Mouse (Mus musculus) heart, embryonic 10.5 days (tissue): ENCODE measurements around the gene Gm42906. TPM values are rescaled to one million over a fixed set of nuclear protein-coding genes. Genes with fewer than 3 reads are reported as not detected.

ENCODE experiments used
- DNase-seq: peaks from one replicate; pipeline ENCODE4 v3.0.0-alpha.2; 2017; ENCODE audit warnings: low spot score
- H3K27ac ChIP-seq: fragments of 300-500 bp; sonication (generic); 2 replicates; pipeline ENCODE4 v1.5.1; 2016; ENCODE audit warnings: mild to moderate bottlenecking
- H3K27me3 ChIP-seq: fragments of 300-500 bp; sonication (generic); 2 replicates; pipeline ENCODE4 v1.6.1; 2016; ENCODE audit warnings: mild to moderate bottlenecking; ENCODE audit not compliant: poor library complexity, insufficient read depth, severe bottlenecking
- H3K36me3 ChIP-seq: fragments of 300-500 bp; sonication (generic); 2 replicates; pipeline ENCODE4 v1.6.1; 2016; ENCODE audit warnings: mild to moderate bottlenecking, moderate library complexity
- H3K4me1 ChIP-seq: fragments of 300-500 bp; sonication (generic); 2 replicates; pipeline ENCODE4 v1.6.1; 2016; ENCODE audit warnings: mild to moderate bottlenecking
- H3K4me3 ChIP-seq: fragments of 300-500 bp; sonication (generic); 2 replicates; pipeline ENCODE4 v1.5.1; 2016; ENCODE audit warnings: mild to moderate bottlenecking, moderate library complexity
- H3K9me3 ChIP-seq: fragments of 300-500 bp; sonication (generic); 2 replicates; pipeline ENCODE4 v1.6.1; 2016; ENCODE audit warnings: mild to moderate bottlenecking, moderate library complexity
- WGBS: fragments of 180-500 bp; shearing (Covaris S2); methylation state at CpG from one replicate; pipeline ENCODE4 v1.1.7; 2016; 5-methylcytosine and 5-hydroxymethylcytosine counted together
- polyA plus RNA-seq: library from polyadenylated mRNA; unstranded; fragments of >200 nt; fragmentation: Nextera tagmentation; extraction: Ambion mirVana; gene quantifications from 2 replicates; pipeline ENCODE4 v1.2.1, GENCODE M21; 2016

Gene Gm42906
- polyA plus RNA-seq, 1 experiment from 2014 or later: not detected

- Histone ChIP-seq H3K27me3 (no peaks in the 10 kb centered on the region), H3K9me3 (0 out of 2 replicates have a peak, but pooled peaks cover 2% of the 10 kb centered on the region), H3K4me3 (no peak overlapping the region), H3K27ac (no peak overlapping the region), H3K36me3 (no peaks in the 10 kb centered on the region), H3K4me1 (no peaks in the 10 kb centered on the region)
- 80% methylated on average over 2 of the region's 2 CpGs for WGBS
- DNase-seq: no peak
Measured at GRCm38 (mm10) chr5:151379210-151379609, 48.8 kb downstream of the Gm42906 start.

DNA sequence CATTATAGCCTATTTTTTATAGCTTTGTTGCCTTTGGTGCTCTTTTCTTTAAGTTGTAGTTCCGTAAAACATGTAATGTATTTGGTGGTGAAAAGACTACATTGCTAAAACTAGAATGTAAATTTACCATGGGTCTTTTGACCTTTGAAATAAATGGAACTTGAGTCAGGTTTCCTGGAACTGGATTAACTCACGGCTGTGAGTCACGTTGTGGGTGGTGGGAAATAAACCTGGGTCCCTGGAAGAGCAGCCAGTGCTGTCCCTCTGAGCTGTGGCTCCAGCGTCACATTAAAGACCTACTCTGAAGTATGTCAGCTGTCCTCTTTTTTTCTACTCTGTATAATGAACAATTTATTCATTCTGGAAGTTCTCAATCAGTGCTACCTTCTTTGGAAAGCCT is 51.0 kb downstream of the Gm42906 start:
- no peaks in the 10 kb centered on the region for H3K36me3 ChIP-seq
- no peak for DNase-seq
- H3K4me1 ChIP-seq: no peaks in the 10 kb centered on the region
- H3K4me3 ChIP-seq: no peak overlapping the region
- WGBS: 86% methylated on average over 4 of the region's 4 CpGs
- 0 out of 2 replicates have a peak, but pooled peaks cover 2% of the 10 kb centered on the region for H3K9me3 ChIP-seq
- no peaks in the 10 kb centered on the region for H3K27me3 ChIP-seq
- no peak overlapping the region for H3K27ac ChIP-seq

- Histone ChIP-seq H3K27me3 (no peaks in the 10 kb centered on the region), H3K4me3 (no peak overlapping the region), H3K36me3 (no peaks in the 10 kb centered on the region), H3K4me1 (no peaks in the 10 kb centered on the region), H3K9me3 (0 out of 2 replicates have a peak, but pooled peaks cover 2% of the 10 kb centered on the region), H3K27ac (no peak overlapping the region)
- 69% methylated on average over 2 of the region's 2 CpGs for WGBS
- no peak for DNase-seq
Measured at GRCm38 (mm10) chr5:151374825-151375224, 53.1 kb downstream of the Gm42906 start.

- H3K9me3 ChIP-seq: 0 out of 2 replicates have a peak, but pooled peaks cover 2% of the 10 kb centered on the region
- no peak overlapping the region for H3K27ac ChIP-seq
- DNase-seq: no peak
- WGBS: 86% methylated on average over 2 of the region's 2 CpGs
- H3K36me3 ChIP-seq: no peaks in the 10 kb centered on the region
- peaks cover 4% of the 10 kb centered on the region for H3K4me1 ChIP-seq
- no peaks in the 10 kb centered on the region for H3K27me3 ChIP-seq
- H3K4me3 ChIP-seq: no peak overlapping the region
Measured at GRCm38 (mm10) chr5:151371130-151371529, 56.8 kb downstream of the Gm42906 start.

DNA sequence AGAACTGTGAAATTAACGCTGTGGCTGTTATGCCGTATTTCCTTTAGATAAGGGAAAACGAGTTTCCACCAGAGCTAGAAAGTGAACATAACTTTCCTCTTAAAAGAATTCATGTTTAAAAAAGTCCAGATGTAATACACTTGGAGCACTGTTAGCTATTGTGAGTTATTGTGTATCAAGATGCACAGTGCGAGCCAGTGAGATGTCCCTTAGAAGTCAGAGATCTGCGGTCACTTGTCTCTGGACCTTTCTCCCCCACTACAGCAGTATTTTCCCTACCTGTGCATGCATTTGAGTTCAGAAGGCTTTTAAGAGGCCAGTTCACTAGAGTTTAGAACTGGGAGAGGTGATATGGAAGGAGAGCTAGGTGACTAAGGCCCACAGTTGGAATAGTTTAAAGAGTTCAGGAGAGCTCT is 58.6 kb downstream of the Gm42906 start:
- Histone ChIP-seq H3K4me3 (peak overlapping the region; percentile 67), H3K9me3 (no peaks in the 10 kb centered on the region), H3K36me3 (no peaks in the 10 kb centered on the region), H3K27me3 (no peaks in the 10 kb centered on the region), H3K27ac (peak overlapping the region; percentile 95), H3K4me1 (peaks cover 4% of the 10 kb centered on the region)
- DNase-seq: no peak
- WGBS: 45% methylated on average over 5 of the region's 5 CpGs

DNA sequence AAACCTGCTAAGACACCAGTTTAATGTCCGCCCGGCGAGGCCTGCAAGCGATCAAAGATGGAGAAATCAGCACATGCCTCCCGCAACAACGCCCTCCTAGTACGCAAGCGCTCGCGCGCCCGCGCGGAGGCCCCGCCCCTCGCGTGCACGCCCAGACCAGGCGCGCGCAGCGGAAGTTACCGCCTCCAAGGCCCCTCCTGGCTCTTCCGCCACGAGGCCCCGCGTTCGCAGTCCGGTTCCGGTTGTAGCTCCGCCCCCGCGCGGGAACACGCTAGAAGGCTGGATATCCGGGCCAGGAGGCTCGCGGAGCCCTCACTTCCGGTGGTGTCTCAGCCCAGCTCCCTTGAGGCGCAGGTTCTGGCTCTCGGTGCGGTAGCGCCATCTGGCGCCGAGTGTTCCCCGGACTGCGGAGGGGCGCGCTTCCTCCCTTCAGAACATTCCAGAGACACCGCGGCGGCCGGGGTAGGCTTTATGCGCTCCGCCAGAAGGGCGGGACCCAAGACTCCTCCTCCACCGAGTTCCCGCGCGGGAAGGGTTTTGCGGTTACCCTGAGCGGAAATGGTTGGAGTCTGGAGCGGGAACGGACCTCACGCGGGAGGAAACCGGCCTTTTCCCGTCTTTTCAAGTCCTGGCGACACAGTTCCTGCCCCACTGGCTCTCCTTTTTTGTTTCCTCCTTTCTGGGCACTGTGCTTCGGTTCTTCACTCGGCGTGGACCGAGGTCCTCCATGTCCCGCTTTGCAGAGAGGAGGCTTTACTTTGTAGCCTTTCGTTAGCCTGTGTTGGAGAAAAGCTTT is 59.4 kb downstream of the Gm42906 start:
- H3K4me3 ChIP-seq: peak overlapping the region; percentile 67
- peaks cover 4% of the 10 kb centered on the region for H3K4me1 ChIP-seq
- under 1% methylated on average over 75 of the region's 75 CpGs for WGBS
- H3K27me3 ChIP-seq: no peaks in the 10 kb centered on the region
- DNase-seq: peak; percentile 99
- H3K36me3 ChIP-seq: no peaks in the 10 kb centered on the region
- H3K9me3 ChIP-seq: no peaks in the 10 kb centered on the region
- H3K27ac ChIP-seq: peak overlapping the region; percentile 95

- no peak for DNase-seq
- H3K9me3 ChIP-seq: no peaks in the 10 kb centered on the region
- peak overlapping the region; percentile 67 for H3K4me3 ChIP-seq
- WGBS: 12% methylated on average over 16 of the region's 16 CpGs
- H3K27ac ChIP-seq: peak overlapping the region; percentile 95
- no peaks in the 10 kb centered on the region for H3K27me3 ChIP-seq
- H3K36me3 ChIP-seq: no peaks in the 10 kb centered on the region
- peaks cover 4% of the 10 kb centered on the region for H3K4me1 ChIP-seq
Measured at GRCm38 (mm10) chr5:151367881-151368394, 60.0 kb downstream of the Gm42906 start.

DNA sequence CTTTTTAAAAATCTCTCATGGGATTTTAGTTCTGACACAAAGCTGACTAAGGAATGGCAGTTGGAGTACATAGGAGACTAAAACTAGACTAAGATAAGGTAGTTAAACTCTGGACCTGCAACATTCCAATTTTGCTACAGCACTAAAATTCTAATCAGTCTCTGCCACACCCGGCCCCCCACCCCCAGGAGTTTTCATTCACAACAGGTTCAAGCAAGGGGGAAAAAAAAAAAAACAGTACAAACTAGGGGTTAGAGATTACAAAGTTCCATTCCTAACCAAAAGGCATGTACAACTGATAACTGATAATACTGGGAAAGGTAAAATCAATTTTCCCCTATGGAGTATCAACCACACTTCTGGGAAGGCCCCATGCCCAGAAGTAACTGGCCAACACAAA is 60.6 kb downstream of the Gm42906 start:
- 82% methylated on average over 1 of the region's 1 CpGs for WGBS
- peak overlapping the region; percentile 95 for H3K27ac ChIP-seq

GRCm38 (mm10) chr5:151363343-151364000 is 64.5 kb downstream of the Gm42906 start:
- DNase-seq: no peak
- no peak overlapping the region for H3K27ac ChIP-seq

More for the DNA sequence above, 60.6 kb downstream of the Gm42906 start:
- Histone ChIP-seq H3K4me3 (peak overlapping the region; percentile 67; the same call in 1 of the 2 replicates), H3K36me3 (no peaks in the 10 kb centered on the region), H3K9me3 (no peaks in the 10 kb centered on the region), H3K27me3 (no peaks in the 10 kb centered on the region), H3K4me1 (peaks cover 4% of the 10 kb centered on the region)
- DNase-seq: no peak

GRCm38 (mm10) chr5:151349616-151350015 is 78.3 kb downstream of the Gm42906 start:
- H3K36me3 ChIP-seq: no peaks in the 10 kb centered on the region
- no peaks in the 10 kb centered on the region for H3K9me3 ChIP-seq
- H3K27me3 ChIP-seq: no peaks in the 10 kb centered on the region
- H3K4me3 ChIP-seq: no peak overlapping the region
- no peak overlapping the region for H3K27ac ChIP-seq
- DNase-seq: no peak
- no peaks in the 10 kb centered on the region for H3K4me1 ChIP-seq
- WGBS: 77% methylated on average over 1 of the region's 1 CpGs

More at GRCm38 (mm10) chr5:151363343-151364000, 64.5 kb downstream of the Gm42906 start:
- H3K36me3 ChIP-seq: no peaks in the 10 kb centered on the region
- H3K4me3 ChIP-seq: no peak overlapping the region
- no peaks in the 10 kb centered on the region for H3K9me3 ChIP-seq
- H3K27me3 ChIP-seq: no peaks in the 10 kb centered on the region
- WGBS: 66% methylated on average over 3 of the region's 3 CpGs
- no peaks in the 10 kb centered on the region for H3K4me1 ChIP-seq

GRCm38 (mm10) chr5:151348418-151348817 is 79.5 kb downstream of the Gm42906 start:
- no peak overlapping the region for H3K27ac ChIP-seq
- H3K36me3 ChIP-seq: no peaks in the 10 kb centered on the region
- DNase-seq: no peak
- H3K4me3 ChIP-seq: no peak overlapping the region
- H3K4me1 ChIP-seq: no peaks in the 10 kb centered on the region
- no peaks in the 10 kb centered on the region for H3K9me3 ChIP-seq
- WGBS: 72% methylated on average over 3 of the region's 3 CpGs
- no peaks in the 10 kb centered on the region for H3K27me3 ChIP-seq

DNA sequence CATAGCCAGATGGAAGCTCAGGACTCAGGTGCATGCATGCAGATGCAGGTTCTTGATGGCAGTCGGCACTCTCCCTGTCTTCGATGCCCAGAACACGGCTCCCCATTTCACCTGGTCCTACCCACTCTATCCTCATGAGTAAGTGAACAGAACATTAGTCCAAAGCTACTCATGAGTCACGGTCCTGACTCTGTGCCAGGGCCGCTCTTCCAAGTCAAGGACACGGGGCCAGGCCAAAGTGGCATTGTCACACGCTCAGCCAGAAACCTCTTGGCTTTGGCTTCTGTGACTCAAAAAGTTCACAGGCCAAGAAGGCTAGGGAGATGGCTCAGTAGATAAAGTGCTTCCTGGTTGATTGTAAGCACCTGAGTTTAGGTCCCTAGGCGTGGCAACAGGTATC is 81.3 kb downstream of the Gm42906 start:
- Histone ChIP-seq H3K27me3 (no peaks in the 10 kb centered on the region), H3K9me3 (no peaks in the 10 kb centered on the region), H3K27ac (no peak overlapping the region), H3K4me3 (no peak overlapping the region), H3K36me3 (no peaks in the 10 kb centered on the region), H3K4me1 (no peaks in the 10 kb centered on the region)
- no peak for DNase-seq
- 87% methylated on average over 8 of the region's 8 CpGs for WGBS

DNA sequence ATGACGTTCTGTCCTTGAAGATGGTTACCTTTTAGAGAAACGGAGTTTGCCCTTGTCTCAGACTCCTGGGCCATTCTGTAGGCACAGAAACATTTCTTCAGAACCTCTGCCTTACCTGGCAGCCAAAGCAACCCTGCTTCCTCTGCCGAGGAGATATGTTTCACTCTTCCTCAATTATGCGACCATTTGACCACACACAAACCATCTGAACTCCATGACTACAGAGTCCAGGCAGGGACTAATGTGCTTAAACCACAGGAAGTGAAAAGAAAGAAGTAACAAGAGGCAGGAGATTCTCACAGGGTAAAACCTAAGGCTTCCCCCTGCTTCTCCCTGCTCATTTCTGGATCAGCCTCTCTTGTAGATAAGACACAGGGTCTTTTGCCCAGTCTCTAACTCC is 83.2 kb downstream of the Gm42906 start:
- H3K4me1 ChIP-seq: no peaks in the 10 kb centered on the region
- DNase-seq: no peak
- H3K36me3 ChIP-seq: no peaks in the 10 kb centered on the region
- H3K27ac ChIP-seq: no peak overlapping the region
- no peaks in the 10 kb centered on the region for H3K27me3 ChIP-seq
- H3K9me3 ChIP-seq: no peaks in the 10 kb centered on the region
- no peak overlapping the region for H3K4me3 ChIP-seq
- WGBS: 75% methylated on average over 4 of the region's 4 CpGs
